Mouse (Mus musculus) central nervous system, embryonic 14 days (tissue): ENCODE measurements around the gene Neto2. TPM values are rescaled to one million over a fixed set of nuclear protein-coding genes. Genes with fewer than 3 reads are reported as not detected.

Experiments
- polyA plus RNA-seq: library from polyadenylated mRNA; depleted of rRNA; stranded (reverse); fragments of >200 nt; gene quantifications from 2 replicates; pipeline ENCODE4 v1.2.3, GENCODE M21; 2012; rRNA removed

Neto2 gene
- 31.9 and 39.9 TPM in 2 replicates for polyA plus RNA-seq

DNA sequence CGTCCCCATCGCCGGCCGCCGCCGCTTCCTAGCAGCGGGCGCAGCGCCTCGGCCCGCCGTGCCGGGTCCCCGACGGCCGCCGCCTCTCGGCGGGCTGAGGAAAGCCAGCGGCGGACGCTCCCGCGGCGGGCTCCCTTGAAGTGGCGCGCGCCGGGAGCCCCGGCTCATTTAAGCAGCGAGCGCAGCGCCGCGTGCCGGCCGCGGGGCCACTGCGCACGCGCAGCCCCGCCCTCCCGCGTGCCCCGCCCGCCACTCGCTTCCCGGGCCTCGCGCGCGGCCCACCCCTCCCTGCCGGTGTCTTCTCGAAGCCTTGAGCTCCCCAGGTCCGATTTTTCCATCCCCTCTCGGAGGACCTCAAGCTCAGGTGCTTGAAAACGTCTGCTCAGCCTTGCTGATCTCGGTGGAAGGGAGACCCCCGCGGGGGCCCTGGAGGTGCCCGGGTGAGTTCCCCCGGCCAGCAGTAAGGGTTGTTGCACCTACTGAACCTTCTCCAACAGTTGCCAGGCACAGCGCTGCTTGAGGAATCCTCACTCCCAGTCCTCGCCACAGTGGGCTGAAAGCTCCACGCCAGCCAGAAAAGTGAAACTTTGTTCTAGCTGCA lies at the start of gene Neto2:
Gene Neto2, minus strand, starts transcription at position 174 of the 601 bp plus-strand sequence.

Other genes starting within 250 kb of the Neto2 start
- gene Gpt2, start 208.3 kb downstream of the Neto2 start, polyA plus RNA-seq: 27.4 and 28.0 TPM in 2 replicates
- 81.2 and 82.3 TPM in 2 replicates for gene Dnaja2, start 145.6 kb downstream of the Neto2 start, polyA plus RNA-seq
- gene Itfg1, start 140.0 kb upstream of the Neto2 start, polyA plus RNA-seq: 62.5 and 67.0 TPM in 2 replicates
- gene Phkb, start 140.0 kb upstream of the Neto2 start, polyA plus RNA-seq: 23.7 and 25.0 TPM in 2 replicates